Mouse (Mus musculus): ENCODE results near the gene Wdr53. TPM values are rescaled to one million over a fixed set of nuclear protein-coding genes. Genes with fewer than 3 reads are reported as not detected.
A peak's percentile ranks its signal among the peaks of the same experiment; 100 is the strongest.
"Not testable (repeated sequence)": the region's sequence is repeated elsewhere in the genome, so short reads cannot be mapped to it uniquely, and the experiment has no call there.

The Wdr53 gene
- polyA plus RNA-seq, 1 experiment from 2014 or later = 19.7 TPM

- no peak for ATAC-seq (ENCODE audit: insufficient number of reproducible peaks, insufficient read depth, low FRiP score, low read depth)
- Histone ChIP-seq H3K27ac (ENCODE audit: low read length) (no peak overlapping the region), H3K4me1 (ENCODE audit: control insufficient read depth, insufficient read depth, low read length) (no peaks in the 10 kb centered on the region), H3K9ac (replicated peaks; ENCODE audit: low read depth, low read length) (no peak overlapping the region), H3K4me3 (ENCODE audit: low read depth, low read length) (no peak overlapping the region), H3K9me3 (ENCODE audit: control insufficient read depth, low read depth, low read length) (no peaks in the 10 kb centered on the region), H3K27me3 (ENCODE audit: control insufficient read depth, insufficient read depth, low read length) (no peaks in the 10 kb centered on the region), H3K4me2 (replicated peaks; ENCODE audit: low read depth, low read length) (no peak overlapping the region), H3K36me3 (ENCODE audit: control insufficient read depth, insufficient read depth, low read length) (no peaks in the 10 kb centered on the region)
Measured at GRCm38 (mm10) chr16:32222399-32222798, 24.6 kb upstream of the Wdr53 start.

DNA sequence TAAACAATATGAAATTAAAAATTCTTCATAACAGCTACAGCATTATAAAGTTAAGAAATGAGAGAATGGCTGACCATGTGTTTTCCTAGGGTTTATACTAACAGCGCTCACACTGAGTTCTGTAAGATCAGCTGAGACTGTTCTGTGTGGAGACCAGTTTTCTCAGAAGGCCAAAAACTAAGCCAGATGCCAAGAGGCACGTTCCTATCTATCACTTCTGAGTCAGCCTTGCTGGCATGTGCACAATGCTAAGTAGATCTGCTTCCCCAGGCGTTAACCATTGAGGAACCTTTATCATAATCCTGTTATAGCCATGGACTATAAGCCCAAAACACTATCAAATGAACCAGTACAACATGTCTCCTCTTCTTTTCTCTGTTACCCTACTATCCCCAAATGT is 15.0 kb upstream of the Wdr53 start:
- H3K4me3 ChIP-seq (ENCODE audit: low read depth, low read length); H3K9me3 ChIP-seq (ENCODE audit: control insufficient read depth, low read depth, low read length); H3K4me1 ChIP-seq (ENCODE audit: control insufficient read depth, insufficient read depth, low read length); ATAC-seq (ENCODE audit: insufficient number of reproducible peaks, insufficient read depth, low FRiP score, low read depth); H3K9ac ChIP-seq (replicated peaks; ENCODE audit: low read depth, low read length); H3K4me2 ChIP-seq (replicated peaks; ENCODE audit: low read depth, low read length); H3K27me3 ChIP-seq (ENCODE audit: control insufficient read depth, insufficient read depth, low read length); H3K27ac ChIP-seq (ENCODE audit: low read length): not testable (repeated sequence)
- peaks cover 19% of the 10 kb centered on the region; the same call in 1 of the 2 replicates for H3K36me3 ChIP-seq (ENCODE audit: control insufficient read depth, insufficient read depth, low read length)
- 77% methylated on average over 3 of the region's 3 CpGs for WGBS

GRCm38 (mm10) chr16:32237930-32238680 is 8.9 kb upstream of the Wdr53 start:
- H3K27ac ChIP-seq (ENCODE audit: low read length) = no peak overlapping the region
- no peaks in the 10 kb centered on the region for H3K4me1 ChIP-seq (ENCODE audit: control insufficient read depth, insufficient read depth, low read length)
- ATAC-seq (ENCODE audit: insufficient number of reproducible peaks, insufficient read depth, low FRiP score, low read depth) = no peak
- no peak overlapping the region for H3K4me2 ChIP-seq (replicated peaks; ENCODE audit: low read depth, low read length)
- no peaks in the 10 kb centered on the region for H3K9me3 ChIP-seq (ENCODE audit: control insufficient read depth, low read depth, low read length)
- H3K36me3 ChIP-seq (ENCODE audit: control insufficient read depth, insufficient read depth, low read length) = peaks cover 23% of the 10 kb centered on the region; the same call in 1 of the 2 replicates
- H3K9ac ChIP-seq (replicated peaks; ENCODE audit: low read depth, low read length) = no peak overlapping the region
- H3K27me3 ChIP-seq (ENCODE audit: control insufficient read depth, insufficient read depth, low read length) = no peaks in the 10 kb centered on the region
- H3K4me3 ChIP-seq (ENCODE audit: low read depth, low read length) = no peak overlapping the region
- WGBS = 92% methylated on average over 19 of the region's 19 CpGs

DNA sequence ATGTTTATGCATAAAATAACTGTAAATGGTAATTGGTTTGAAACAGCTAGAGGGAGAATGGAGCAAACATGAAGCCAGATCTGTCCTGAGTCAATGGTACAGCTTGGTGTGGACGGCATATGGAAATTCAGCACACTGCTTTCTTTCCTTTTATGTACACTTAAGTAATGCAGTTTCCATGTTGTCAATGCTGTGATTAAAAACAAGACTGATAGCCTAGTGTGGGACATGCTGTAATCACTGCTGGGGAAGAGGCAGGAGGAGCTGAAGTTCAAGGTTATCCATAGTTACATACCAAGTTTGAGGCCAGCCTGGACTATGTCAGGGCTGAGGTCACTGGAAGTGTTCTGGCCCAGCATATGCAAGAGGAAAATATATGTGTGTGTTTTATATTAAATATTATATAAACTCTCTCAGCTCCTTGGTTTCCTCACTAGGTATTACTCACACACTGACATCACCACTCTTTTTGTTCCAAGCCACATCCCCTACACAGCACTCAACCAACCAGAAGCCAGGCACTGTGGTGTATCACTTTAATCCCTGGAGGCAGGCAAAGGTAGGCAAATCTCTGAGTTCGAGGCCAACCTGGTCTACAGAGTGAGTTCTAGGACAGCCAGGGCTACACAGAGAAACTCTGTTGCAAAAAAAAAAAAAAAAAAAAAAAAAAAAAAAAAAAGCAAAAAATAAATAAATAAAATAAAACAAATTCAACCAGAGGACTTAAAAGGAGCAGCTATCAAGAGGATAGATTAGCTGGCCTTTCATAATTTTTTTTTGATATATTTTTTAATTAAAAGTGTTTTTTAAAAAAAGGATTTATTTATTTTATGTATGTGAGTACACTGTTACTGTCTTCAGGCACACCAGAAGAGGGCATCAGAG is 7.4 kb upstream of the Wdr53 start:
- Histone ChIP-seq H3K4me1 (ENCODE audit: control insufficient read depth, insufficient read depth, low read length) (no peaks in the 10 kb centered on the region), H3K4me2 (replicated peaks; ENCODE audit: low read depth, low read length) (no peak overlapping the region), H3K27ac (ENCODE audit: low read length) (no peak overlapping the region), H3K4me3 (ENCODE audit: low read depth, low read length) (no peak overlapping the region), H3K9ac (replicated peaks; ENCODE audit: low read depth, low read length) (no peak overlapping the region), H3K27me3 (ENCODE audit: control insufficient read depth, insufficient read depth, low read length) (no peaks in the 10 kb centered on the region), H3K36me3 (ENCODE audit: control insufficient read depth, insufficient read depth, low read length) (peaks cover 13% of the 10 kb centered on the region; the same call in 1 of the 2 replicates), H3K9me3 (ENCODE audit: control insufficient read depth, low read depth, low read length) (no peaks in the 10 kb centered on the region)
- no peak for ATAC-seq (ENCODE audit: insufficient number of reproducible peaks, insufficient read depth, low FRiP score, low read depth)
- 85% methylated on average over 2 of the region's 2 CpGs for WGBS

DNA sequence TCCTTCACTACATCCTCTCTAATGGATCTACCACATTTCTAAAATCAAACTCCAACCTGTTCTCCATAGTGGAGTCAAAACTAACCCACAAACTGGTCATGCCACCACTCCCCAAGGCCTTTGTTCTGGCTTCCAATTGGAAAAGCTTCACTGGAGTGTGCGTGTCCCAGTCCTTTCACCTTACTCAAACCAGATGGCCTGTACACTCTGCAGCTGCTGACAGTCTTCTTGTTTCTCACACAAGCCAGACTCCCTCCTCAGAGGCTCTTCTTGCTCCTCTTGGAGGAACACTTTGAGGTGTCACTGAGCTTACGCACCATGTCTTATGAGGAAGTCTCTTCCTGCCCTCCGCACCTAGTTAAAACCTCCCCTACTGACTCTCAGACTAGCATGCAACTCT is 3.1 kb upstream of the Wdr53 start:
- no peak overlapping the region for H3K9ac ChIP-seq (replicated peaks; ENCODE audit: low read depth, low read length)
- ATAC-seq (ENCODE audit: insufficient number of reproducible peaks, insufficient read depth, low FRiP score, low read depth) = no peak
- 90% methylated on average over 3 of the region's 3 CpGs for WGBS
- no peaks in the 10 kb centered on the region for H3K9me3 ChIP-seq (ENCODE audit: control insufficient read depth, low read depth, low read length)
- H3K4me1 ChIP-seq (ENCODE audit: control insufficient read depth, insufficient read depth, low read length) = peaks cover 13% of the 10 kb centered on the region; the same call in 1 of the 2 replicates
- H3K36me3 ChIP-seq (ENCODE audit: control insufficient read depth, insufficient read depth, low read length) = no peaks in the 10 kb centered on the region
- no peak overlapping the region for H3K27ac ChIP-seq (ENCODE audit: low read length)
- no peak overlapping the region for H3K4me2 ChIP-seq (replicated peaks; ENCODE audit: low read depth, low read length)
- H3K27me3 ChIP-seq (ENCODE audit: control insufficient read depth, insufficient read depth, low read length) = no peaks in the 10 kb centered on the region
- no peak overlapping the region for H3K4me3 ChIP-seq (ENCODE audit: low read depth, low read length)

DNA sequence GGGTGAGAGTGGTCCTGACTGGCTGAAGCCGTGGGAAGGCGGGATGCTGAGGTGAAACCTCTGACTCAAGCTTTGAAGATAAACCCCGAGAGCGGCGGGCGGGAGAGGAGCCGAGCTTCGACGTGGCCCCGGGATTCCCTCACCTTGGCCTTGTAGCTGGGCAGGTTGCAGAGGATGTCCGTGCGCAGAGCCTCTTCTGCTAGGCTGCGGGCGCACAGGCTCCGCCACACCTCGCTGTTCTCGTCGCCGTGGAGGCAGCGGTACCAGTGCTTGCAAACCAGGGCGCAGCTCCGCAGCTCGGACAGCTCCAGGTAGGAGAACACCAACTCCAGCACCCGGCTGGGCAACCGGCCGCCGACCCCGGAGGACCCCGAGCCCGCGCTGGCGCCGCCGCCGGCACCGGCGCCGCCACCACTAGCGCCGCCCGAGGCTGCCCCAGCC is 656 bp upstream of the Wdr53 start:
- H3K9ac ChIP-seq (replicated peaks; ENCODE audit: low read depth, low read length) = peak overlapping the region; percentile 83
- WGBS = under 1% methylated on average over 40 of the region's 41 CpGs
- H3K9me3 ChIP-seq (ENCODE audit: control insufficient read depth, low read depth, low read length) = no peaks in the 10 kb centered on the region
- H3K4me2 ChIP-seq (replicated peaks; ENCODE audit: low read depth, low read length) = peak overlapping the region; percentile 62
- H3K27ac ChIP-seq (ENCODE audit: low read length) = peak overlapping the region; percentile 89
- H3K36me3 ChIP-seq (ENCODE audit: control insufficient read depth, insufficient read depth, low read length) = no peaks in the 10 kb centered on the region
- no peaks in the 10 kb centered on the region for H3K27me3 ChIP-seq (ENCODE audit: control insufficient read depth, insufficient read depth, low read length)
- H3K4me1 ChIP-seq (ENCODE audit: control insufficient read depth, insufficient read depth, low read length) = peaks cover 13% of the 10 kb centered on the region; the same call in 1 of the 2 replicates
- peak overlapping the region; percentile 77 for H3K4me3 ChIP-seq (ENCODE audit: low read depth, low read length)
- peak; percentile 33 for ATAC-seq (ENCODE audit: insufficient number of reproducible peaks, insufficient read depth, low FRiP score, low read depth)

GRCm38 (mm10) chr16:32264225-32264624 is 17.2 kb downstream of the Wdr53 start:
- not testable (repeated sequence) for H3K9ac ChIP-seq (replicated peaks; ENCODE audit: low read depth, low read length); H3K4me3 ChIP-seq (ENCODE audit: low read depth, low read length); H3K36me3 ChIP-seq (ENCODE audit: control insufficient read depth, insufficient read depth, low read length); H3K4me1 ChIP-seq (ENCODE audit: control insufficient read depth, insufficient read depth, low read length); H3K27ac ChIP-seq (ENCODE audit: low read length); H3K4me2 ChIP-seq (replicated peaks; ENCODE audit: low read depth, low read length); ATAC-seq (ENCODE audit: insufficient number of reproducible peaks, insufficient read depth, low FRiP score, low read depth); H3K27me3 ChIP-seq (ENCODE audit: control insufficient read depth, insufficient read depth, low read length); H3K9me3 ChIP-seq (ENCODE audit: control insufficient read depth, low read depth, low read length)
- WGBS = 88% methylated on average over 2 of the region's 2 CpGs

DNA sequence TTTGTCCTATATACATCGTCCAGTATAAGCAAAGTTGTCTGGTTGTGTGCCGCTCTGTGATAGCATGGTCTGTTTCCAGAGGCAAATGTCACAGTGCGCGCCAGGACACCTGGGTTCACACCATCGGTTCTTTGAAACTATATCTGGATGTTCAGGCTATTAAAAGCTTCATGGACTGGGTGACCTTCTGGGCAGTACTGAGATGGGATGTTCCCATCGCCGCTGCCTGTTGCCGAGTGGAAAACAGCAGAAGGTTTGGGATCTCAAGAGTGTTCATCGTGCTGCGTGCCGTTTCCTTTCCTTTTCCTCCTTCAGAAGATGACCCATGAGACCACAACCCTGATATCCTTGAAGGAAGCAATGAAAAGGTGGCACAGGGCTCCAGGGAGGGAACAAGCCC is 24.3 kb downstream of the Wdr53 start, which contains the start of gene Smco1:
Gene Smco1, plus strand, starts transcription at position 178 of the 400 bp plus-strand sequence.
- H3K9me3 ChIP-seq (ENCODE audit: control insufficient read depth, low read depth, low read length) = no peaks in the 10 kb centered on the region
- no peaks in the 10 kb centered on the region for H3K27me3 ChIP-seq (ENCODE audit: control insufficient read depth, insufficient read depth, low read length)
- H3K9ac ChIP-seq (replicated peaks; ENCODE audit: low read depth, low read length) = no peak within 1 kb of the TSS
- H3K4me2 ChIP-seq (replicated peaks; ENCODE audit: low read depth, low read length) = no peak within 1 kb of the TSS
- no peak within 1 kb of the TSS for H3K4me3 ChIP-seq (ENCODE audit: low read depth, low read length)
- H3K4me1 ChIP-seq (ENCODE audit: control insufficient read depth, insufficient read depth, low read length) = no peaks in the 10 kb centered on the region
- no peaks in the 10 kb centered on the region for H3K36me3 ChIP-seq (ENCODE audit: control insufficient read depth, insufficient read depth, low read length)
- 83% methylated on average over 11 of the region's 11 CpGs for WGBS
- no peak within 1 kb of the TSS for H3K27ac ChIP-seq (ENCODE audit: low read length)
- no peak for ATAC-seq (ENCODE audit: insufficient number of reproducible peaks, insufficient read depth, low FRiP score, low read depth)
